Mouse (Mus musculus) skeletal muscle tissue, adult 2 months (tissue): ENCODE measurements around the gene Bcl2a1a.
"Not testable (repeated sequence)": the region's sequence is repeated elsewhere in the genome, so short reads cannot be mapped to it uniquely, and the experiment has no call there.

Source experiments
- DNase-seq: peaks from one replicate; pipeline ENCODE4 v3.0.0-alpha.2; 2012; ENCODE audit warnings: low read depth, low spot score

Gene Bcl2a1a

DNA sequence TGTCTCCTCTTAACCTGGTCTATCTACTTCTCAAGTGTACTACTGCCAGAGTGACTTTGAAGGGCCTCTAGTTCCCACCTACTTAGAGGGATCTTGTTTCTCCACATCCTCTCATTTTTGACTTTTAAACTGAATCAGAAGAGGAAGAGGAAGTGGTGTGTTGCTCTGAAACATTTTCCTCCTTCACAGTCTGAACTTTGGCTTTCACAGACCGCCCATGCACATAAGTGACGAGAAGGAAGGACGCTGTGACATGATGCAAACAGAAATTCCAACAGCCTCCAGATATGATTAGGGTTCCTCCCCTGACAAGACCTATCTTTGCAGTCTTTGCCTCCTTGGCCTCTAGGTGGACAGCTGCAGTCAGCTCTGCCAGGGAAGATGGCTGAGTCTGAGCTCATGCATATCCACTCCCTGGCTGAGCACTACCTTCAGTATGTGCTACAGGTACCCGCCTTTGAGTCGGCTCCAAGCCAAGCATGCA is at the start of gene Bcl2a1a:
Gene Bcl2a1a, plus strand, starts transcription at position 231 of the 484 bp plus-strand sequence.
- DNase-seq, result not testable (repeated sequence)

DNA sequence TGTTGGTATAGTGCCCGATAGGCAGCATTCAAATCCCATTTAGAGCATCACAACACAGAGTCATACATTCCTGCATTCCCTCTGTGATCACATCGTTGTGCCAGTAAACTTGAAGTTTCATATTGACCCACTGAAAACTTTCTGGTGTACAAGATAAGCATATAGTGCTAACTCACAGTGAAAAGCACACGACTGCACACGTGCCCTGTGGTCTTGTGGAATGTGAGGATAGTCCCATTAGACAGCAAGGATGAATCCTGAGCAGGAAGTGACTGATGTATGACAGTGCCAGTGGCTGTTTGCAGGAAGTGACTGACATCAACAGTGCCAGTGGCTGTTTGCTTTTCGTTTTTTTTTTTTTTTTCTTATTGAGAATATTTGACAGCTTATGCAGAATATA is 40.1 kb upstream of the Bcl2a1a start:
- not testable (repeated sequence) for DNase-seq

DNA sequence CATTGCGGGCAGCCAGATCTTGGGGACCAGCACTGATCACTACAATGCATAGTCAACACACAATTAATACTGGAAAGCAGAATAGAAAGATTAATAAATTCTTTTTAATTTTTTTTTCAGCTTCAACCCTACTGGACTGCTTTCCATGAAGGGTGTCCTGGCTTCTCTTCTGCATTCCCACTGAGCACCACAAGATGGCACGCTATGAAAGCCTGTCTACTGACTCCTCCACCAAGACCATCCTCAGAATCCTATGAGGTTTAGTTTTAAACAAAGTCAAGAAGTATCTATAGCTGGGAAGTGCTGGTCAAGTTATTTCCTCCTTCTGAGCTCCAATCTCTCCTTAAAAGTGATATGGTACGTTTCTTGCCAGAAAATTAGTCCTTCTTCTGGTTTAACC is 18.4 kb upstream of the Bcl2a1a start:
- not testable (repeated sequence) for DNase-seq

DNA sequence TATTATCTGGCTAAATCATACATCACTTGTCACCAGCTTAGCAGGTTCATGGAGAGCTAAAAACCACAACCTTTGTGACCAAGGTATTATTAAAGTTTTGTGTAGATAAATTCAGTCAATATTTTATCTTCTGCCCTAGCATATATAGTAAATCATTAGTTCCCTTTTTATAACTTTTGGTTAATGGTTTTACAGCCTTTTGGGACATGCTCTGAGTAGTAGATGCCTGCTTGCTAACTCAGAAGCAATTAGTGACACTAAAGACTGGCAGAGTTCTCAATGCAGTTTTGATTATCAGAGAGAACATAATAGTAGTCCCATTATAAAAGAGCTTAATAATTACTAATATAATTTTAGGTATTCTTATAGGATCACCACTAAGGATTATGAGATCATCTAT is 5.2 kb upstream of the Bcl2a1a start:
- DNase-seq, result not testable (repeated sequence)

DNA sequence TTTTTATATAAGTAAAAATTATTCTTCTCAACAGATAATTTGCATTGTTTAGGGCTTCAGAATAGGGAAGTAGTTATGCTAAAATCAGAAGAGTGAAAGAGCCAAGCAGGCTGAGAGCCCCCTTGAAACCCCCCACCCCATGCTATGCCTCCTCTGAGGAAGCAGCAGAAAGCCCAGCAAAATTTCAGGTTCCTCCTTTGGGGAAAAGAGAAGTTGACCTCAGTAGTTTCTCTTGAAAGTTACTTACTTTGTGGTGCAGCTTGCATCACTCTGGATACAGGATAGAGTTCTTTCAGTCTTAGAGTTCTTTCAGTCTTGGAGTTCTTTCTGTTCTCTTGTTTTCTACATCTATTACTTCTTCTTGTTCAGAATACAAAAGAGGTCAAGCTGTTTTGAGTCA is 3.5 kb upstream of the Bcl2a1a start:
- not testable (repeated sequence) for DNase-seq

DNA sequence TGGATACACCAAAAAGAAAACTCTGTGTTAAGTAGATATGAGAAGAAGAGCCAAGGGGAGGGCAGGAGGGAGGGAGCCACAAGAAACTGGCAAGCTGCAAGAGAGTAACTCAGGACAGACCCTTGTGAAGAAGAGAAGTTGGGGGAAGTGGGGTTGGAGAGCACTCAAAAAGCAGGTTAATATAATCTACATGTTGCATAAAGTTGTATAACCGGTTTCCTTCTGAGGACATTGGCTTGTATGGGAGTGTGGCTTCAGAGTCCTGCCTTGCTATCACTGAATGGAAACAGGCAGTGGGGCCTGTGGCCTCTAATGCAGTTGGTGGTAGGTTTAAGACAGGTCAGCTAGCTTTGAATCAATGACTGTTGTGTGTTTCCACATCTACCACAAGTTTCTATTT is 1.5 kb upstream of the Bcl2a1a start:
- not testable (repeated sequence) for DNase-seq

GRCm38 (mm10) chr9:88956035-88956434 is 665 bp upstream of the Bcl2a1a start:
- DNase-seq, result not testable (repeated sequence)

- DNase-seq, result no peak
These were observed 2.2 kb downstream of the Bcl2a1a start for GRCm38 (mm10) chr9:88958891-88959290.

DNA sequence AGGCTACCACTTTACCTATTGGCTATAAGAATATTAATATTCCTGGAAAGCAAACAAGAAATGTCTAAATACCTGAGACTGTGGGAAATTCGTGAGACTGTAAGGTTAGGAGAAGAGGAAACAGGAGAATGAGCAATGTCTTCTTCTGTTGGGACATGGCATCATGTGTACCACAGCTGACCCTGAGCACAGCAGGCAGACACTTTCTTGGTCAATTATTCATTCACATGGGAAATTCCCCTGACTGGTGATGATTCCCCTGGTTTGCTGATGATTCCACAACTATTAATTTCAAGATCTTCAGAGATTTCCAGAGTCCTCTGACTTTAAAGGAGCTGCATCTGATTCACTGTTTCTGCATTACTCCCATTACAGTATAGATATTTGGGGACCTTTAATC is 3.3 kb downstream of the Bcl2a1a start:
- not testable (repeated sequence) for DNase-seq

DNA sequence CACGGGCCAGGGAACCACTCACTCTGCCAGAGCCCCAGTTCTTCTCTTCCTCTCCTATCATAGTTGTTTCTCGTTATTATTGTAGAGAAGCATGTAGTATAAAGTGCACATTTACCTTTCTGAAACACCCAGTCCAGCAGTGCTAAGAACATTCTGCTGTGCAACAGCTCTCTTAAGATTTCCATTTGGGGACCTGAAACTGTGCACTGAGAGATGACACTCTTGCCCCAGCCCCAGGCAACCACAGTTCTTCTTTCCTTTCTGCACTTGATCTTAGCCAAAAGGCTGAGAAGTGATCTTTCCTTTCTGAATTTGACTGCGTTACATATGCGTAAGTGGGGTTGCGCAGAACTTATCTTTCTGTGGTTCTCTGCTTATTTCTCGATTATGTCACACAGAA is 9.8 kb downstream of the Bcl2a1a start:
- DNase-seq, result not testable (repeated sequence)

- DNase-seq, result not testable (repeated sequence)
These were observed 12.8 kb downstream of the Bcl2a1a start for GRCm38 (mm10) chr9:88969502-88969901.

- DNase-seq, result not testable (repeated sequence)
These were observed 20.2 kb downstream of the Bcl2a1a start for GRCm38 (mm10) chr9:88976875-88977274.

DNA sequence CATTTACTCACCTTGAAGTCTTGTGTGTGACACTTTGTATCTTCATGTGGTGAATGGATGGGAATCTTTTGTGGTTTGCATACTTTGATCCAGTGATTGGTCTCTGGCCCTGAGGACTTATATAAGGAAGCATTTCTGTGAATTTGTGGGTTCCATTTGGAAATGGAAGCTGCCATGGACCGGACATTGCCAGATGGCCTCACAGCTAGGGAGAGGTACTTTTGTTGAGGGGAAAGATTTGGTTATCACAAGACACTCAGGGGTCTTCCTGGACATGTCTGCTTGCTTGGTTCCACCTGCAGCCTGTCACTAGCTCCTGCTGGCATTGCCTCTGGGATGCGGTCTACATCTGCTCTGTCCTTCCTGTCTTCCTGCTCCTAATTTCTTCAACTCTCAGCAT is 23.1 kb downstream of the Bcl2a1a start:
- DNase-seq, result not testable (repeated sequence)

DNA sequence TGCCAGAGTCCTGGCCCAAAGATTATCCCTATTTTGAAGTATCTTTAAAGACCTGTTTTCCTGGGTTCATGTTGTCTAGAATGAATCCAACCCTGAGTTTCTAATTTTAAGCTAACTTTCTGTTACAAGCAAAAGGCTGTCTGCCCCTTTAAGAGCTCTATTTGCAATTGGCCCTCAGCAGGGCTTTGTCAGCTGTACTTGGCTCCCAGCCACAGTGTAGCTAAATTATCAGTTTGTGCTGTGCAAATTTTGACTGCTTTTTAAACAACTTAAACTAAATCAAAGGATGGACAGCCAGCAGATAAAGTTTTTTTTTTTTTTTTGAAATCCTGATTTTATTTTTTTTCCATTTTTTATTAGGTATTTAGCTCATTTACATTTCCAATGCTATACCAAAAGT is 44.8 kb downstream of the Bcl2a1a start:
- not testable (repeated sequence) for DNase-seq
